Mouse (Mus musculus): Measurements from ENCODE around the gene Rps16.
"Not testable (repeated sequence)": the region's sequence is repeated elsewhere in the genome, so short reads cannot be mapped to it uniquely, and the experiment has no call there.

Rps16 gene

DNA sequence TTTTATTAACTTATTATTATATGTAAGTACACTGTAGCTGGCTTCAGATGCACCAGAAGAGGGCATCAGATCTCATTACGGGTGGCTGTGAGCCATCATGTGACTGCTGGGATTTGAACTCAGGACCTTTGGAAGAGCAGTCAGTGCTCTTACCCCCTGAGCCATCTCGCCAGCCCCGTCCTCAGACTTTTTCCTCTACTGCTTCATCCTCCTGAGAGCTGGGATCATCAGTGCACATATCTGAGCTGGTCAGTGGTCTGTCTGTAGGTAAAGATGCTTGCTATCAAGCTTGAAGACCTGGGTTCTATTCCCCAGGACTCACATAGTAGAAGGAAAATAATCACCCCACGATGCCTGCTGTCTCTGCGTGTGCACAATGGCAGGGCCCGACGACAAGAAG lies 36.9 kb downstream of the Rps16 start:
- DNase-seq (ENCODE audit: low read depth, low spot score): not testable (repeated sequence)

DNA sequence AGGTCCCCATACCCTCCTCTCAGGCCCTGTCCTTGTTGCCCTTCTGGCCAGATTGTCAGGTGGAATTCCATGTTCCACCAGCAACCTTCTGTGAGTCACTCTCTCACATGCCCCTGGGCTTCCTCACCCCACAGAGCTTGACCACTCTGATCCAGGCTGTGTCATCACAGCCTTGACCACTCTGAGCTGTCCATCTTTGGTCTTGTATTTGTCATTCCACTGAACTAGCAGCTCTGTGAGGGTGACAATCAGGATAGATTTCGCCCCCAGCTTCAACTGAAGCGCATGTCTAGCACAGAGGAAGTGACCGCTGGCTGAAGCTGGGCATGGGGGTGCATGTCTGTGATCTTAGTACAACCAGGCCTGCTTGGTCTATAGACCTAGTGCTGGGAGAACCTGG lies 39.9 kb downstream of the Rps16 start:
- no peak for DNase-seq (ENCODE audit: low read depth, low spot score)

DNA sequence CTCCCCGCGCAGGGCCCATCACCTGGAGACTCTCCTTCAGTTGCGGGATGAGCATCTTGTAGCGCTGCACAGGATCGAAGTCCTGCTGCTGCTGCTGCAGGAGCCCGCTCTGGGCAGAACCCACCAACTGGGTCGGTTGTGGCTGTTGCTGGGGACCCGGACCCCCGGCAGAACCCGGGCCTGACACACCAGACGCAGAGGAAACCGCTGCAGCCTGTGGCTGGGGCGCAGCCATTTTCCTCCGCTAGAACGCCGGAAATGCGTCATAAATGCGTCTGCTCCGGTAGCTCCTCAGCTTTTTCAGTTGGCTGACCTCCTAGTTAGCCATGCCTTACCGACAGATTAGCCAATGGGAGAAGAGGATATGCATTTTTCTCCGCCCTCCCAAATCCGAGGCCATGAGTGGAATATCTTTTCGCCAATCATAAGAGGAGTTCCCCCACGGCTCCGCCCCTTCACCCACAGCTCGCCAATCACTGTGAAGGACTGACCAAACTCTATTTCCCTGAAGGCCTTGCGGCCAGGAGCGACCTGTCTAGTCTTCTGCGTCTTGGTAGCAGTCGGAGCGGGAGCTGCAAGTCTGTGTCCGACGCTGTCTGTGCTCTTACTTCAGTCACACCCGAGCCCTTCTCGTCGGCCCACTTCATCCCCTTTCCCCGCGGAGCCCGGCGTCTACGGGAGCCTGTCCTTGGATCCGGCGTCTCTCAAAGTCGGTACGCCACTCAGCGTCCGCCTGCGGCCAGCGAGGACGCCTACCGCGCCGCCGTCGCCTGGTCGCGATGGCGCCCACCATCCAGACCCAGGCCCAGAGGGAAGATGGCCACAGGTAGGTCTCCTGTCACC lies 42.2 kb downstream of the Rps16 start, which contains the start of the genes Med29 and Paf1:
Gene Med29 (minus strand): TSS at position 280 of the 843 bp plus-strand sequence.
Gene Paf1 (plus strand): TSS at position 523 of the 843 bp plus-strand sequence.
- DNase-seq (ENCODE audit: low read depth, low spot score): peak; percentile 100

DNA sequence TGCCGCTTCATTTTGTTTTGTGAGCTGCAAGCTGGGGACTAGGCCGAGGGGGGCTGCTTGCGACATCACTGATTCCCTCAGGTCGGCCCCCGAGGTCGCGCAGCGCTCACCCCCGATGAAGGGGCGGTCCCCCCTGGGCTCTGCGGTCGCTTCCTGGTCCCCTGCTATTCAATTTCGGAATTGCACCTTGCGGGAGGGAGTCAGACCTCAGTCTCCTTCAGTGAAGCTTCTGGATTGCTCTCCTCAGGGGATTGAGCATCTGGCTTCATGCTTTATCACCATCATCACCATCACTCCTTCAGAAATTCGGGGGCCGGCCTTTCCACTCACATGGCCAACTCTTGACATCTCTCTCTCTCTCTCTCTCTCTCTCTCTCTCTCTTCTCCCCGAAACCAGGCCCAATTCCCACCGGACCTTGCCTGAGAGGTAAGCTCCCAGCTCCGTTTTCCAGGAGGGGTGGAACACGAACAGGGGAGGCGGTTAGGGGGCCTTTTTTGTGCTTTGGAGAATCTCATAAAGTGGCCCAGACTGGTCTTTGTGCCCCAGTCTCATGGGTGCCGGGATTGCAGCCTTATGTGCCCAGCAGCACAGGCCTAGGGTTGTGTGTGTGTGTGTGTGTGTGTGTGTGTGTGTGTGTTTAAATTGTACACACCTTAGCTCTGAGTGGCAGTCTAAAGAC lies 43.0 kb downstream of the Rps16 start:
- no peak for DNase-seq (ENCODE audit: low read depth, low spot score)

DNA sequence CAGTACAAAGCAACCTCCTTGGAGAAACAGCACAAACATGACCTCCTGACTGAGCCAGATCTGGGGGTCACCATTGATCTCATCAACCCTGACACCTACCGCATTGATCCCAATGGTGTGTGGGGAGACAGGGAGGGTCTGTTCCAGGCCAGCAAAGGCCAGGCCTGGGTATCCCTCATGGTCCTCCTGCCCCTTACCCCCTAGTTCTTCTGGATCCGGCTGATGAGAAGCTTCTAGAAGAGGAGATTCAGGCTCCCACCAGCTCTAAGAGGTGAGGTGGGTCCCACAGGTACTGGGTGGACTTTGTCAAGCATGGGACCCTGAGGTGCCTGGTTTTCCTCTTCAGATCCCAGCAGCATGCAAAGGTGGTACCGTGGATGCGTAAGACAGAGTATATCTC lies 45.0 kb downstream of the Rps16 start:
- no peak for DNase-seq (ENCODE audit: low read depth, low spot score)

DNA sequence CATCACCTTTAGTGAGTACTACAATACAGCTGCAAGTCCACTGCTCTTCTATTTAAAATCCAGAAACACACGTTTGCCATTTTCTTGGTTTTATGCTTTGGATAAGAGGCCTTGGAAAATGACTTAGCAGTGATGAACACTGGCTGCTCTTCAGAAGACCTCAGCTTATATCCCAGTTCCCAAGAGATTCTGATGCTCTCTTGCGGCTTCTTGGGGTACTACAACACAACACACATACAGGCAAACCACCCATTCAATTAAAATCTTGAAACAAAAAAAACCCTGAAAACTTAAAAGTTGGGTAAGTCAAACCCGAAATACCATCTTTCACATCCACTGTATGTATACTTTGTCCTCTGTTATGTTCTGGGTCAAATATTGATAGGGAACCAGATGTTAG lies 47.5 kb downstream of the Rps16 start:
- peak; percentile 56 for DNase-seq (ENCODE audit: low read depth, low spot score)

DNA sequence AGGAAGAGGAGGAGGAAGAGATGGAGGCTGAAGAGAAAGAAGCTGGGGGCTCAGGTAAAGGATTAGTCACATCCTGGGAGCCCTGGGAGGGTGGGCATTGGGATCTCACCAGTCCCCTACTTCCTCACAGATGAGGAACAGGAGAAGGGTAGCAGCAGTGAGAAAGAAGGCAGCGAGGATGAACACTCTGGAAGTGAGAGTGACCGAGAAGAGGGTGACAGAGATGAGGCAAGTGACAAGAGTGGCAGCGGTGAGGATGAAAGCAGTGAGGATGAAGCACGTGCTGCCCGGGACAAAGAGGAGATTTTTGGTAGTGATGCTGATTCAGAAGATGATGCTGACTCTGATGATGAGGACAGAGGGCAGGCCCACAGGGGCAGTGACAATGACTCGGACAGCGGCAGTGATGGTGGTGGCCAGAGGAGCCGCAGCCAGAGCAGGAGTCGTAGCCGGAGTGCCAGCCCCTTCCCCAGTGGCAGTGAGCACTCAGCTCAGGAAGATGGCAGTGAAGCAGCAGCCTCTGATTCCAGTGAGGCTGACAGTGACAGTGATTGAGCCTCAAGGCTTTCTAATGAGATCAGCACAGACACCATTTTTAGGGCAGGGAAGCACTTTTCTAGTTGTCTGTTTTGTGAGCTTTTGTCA lies 48.4 kb downstream of the Rps16 start:
- no peak for DNase-seq (ENCODE audit: low read depth, low spot score)

DNA sequence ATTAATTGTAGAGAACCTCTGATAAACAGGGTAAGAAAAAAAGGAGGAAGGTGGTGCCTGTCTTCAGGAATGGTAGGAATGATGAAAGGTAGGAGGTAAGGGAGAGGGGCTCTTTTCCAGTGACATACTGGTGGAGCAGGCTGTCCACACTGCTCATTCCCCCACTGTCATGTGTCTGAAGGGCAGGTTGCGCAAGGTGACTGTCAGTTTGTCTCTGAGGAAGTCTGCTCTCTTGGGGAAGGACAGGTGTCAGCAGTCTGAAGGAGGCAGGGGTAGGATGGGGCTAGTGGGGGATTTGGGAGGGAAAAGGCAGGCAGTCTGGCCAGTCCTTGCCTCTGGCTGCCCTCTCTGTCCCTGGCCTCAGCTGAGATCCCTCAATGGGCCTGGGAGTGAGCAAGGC lies 50.6 kb downstream of the Rps16 start:
- no peak for DNase-seq (ENCODE audit: low read depth, low spot score)

DNA sequence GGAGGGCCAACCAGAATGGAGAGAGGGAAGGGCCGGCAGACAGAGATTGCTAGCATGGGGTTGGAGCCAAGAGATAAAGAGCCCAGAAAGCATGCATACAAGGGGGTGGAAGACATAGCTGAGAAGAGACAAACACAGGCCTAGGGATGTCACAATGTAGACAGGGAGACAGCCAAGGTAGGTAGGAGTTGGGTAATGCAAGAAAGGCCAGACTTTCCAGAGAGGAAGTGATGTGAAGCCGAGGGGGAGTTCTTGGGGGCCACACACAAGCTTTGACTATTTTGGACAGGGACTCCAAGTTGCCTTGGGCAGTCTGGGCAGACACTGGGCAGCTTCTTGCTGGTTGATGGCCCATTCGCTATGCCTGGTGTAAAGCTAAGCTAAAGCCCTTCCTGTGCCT lies 51.5 kb downstream of the Rps16 start:
- DNase-seq (ENCODE audit: low read depth, low spot score): no peak

Measured in brain, adult 2 months (tissue).